Mouse (Mus musculus): Measurements from ENCODE around the gene Otud3. TPM values are rescaled to one million over a fixed set of nuclear protein-coding genes. Genes with fewer than 3 reads are reported as not detected.

Gene Otud3
- polyA plus RNA-seq, 1 experiment from 2014 or later, result 2.3 TPM

DNA sequence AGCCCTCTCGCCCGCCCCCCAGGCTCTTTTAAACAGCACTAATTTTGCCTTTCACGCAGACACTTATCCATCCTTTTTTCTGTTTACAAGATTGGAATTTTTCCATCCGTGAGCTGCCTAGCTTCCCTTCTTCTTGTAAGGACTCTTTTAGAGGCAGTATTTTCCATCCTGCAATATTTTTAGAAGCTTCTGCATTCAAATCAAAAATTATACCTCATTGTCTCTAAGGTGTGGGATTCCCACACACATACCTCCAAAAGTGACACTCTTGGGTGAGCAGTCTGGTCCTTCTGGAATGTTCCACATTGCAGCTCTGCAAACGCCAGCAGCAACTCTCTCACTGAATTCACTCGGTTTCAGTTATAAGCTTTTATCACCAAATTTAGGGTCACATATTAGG lies 60.8 kb downstream of the Otud3 start:
- no peak overlapping the region for H3K9ac ChIP-seq (ENCODE audit: low read length)

DNA sequence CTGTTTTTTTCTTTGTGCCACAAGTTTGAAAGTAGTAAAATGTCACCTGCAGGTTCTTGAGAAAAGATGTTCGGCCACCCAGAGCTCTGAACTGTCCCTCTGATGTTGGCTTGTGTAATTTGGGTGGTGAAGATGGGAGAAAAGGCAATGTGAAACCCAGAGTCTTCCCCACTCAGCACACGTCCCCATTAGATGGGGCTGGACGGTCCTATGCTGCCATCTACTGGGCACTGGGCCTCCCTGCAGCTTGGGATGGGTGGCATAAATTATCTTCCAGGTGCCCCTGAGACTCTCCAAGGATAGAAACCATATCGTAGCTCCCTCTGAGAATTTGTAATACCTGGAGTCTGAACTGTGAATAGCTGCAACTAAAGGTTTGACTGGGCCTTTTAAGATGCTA lies 62.3 kb downstream of the Otud3 start:
- Histone ChIP-seq H3K9ac (ENCODE audit: low read length) (no peak overlapping the region), H3K4me1 (ENCODE audit: control insufficient read depth, insufficient read depth, low read length) (no peaks in the 10 kb centered on the region), H3K4me2 (ENCODE audit: low read length) (no peak overlapping the region), H3K36me3 (ENCODE audit: control insufficient read depth, insufficient read depth, low read length) (no peaks in the 10 kb centered on the region), H3K4me3 (ENCODE audit: low read depth, low read length) (no peak overlapping the region), H3K27me3 (replicated peaks; ENCODE audit: control insufficient read depth, insufficient read depth, low read length) (no peaks in the 10 kb centered on the region), H3K9me3 (replicated peaks; ENCODE audit: control insufficient read depth, low read length) (no peaks in the 10 kb centered on the region; the same call in 1 of the 2 replicates), H3K27ac (ENCODE audit: low read depth, low read length) (no peak overlapping the region)
- WGBS, result 3% methylated on average over 4 of the region's 4 CpGs
- ATAC-seq (peak; percentile 63), DNase-seq (ENCODE audit: low spot score) (peak; percentile 85)

More for the DNA sequence above, 60.8 kb downstream of the Otud3 start:
- no peak for DNase-seq (ENCODE audit: low spot score)
- no peak overlapping the region for H3K27ac ChIP-seq (ENCODE audit: low read depth, low read length)
- no peaks in the 10 kb centered on the region for H3K27me3 ChIP-seq (replicated peaks; ENCODE audit: control insufficient read depth, insufficient read depth, low read length)
- WGBS, result 78% methylated on average over 6 of the region's 6 CpGs
- ATAC-seq, result no peak
- H3K4me2 ChIP-seq (ENCODE audit: low read length), result no peak overlapping the region
- no peaks in the 10 kb centered on the region for H3K4me1 ChIP-seq (ENCODE audit: control insufficient read depth, insufficient read depth, low read length)
- H3K36me3 ChIP-seq (ENCODE audit: control insufficient read depth, insufficient read depth, low read length), result no peaks in the 10 kb centered on the region
- H3K4me3 ChIP-seq (ENCODE audit: low read depth, low read length), result no peak overlapping the region
- H3K9me3 ChIP-seq (replicated peaks; ENCODE audit: control insufficient read depth, low read length), result no peaks in the 10 kb centered on the region

Other genes starting within 250 kb of the Otud3 start
- 0.28 and 0.41 TPM in 2 replicates for gene Pla2g2c, start 189.2 kb downstream of the Otud3 start, polyA plus RNA-seq (2014; fragmentation: Nextera tagmentation; extraction: Ambion mirVana)
- gene Ubxn10, start 176.8 kb downstream of the Otud3 start, polyA plus RNA-seq (2014; fragmentation: Nextera tagmentation; extraction: Ambion mirVana), result 3.3 and 3.4 TPM in 2 replicates
- gene Pla2g2f, start 156.3 kb downstream of the Otud3 start, polyA plus RNA-seq (2014; fragmentation: Nextera tagmentation; extraction: Ambion mirVana), result 0.09 TPM in 1 of 2 replicates, not detected in the other
- gene Pla2g2d, start 138.2 kb downstream of the Otud3 start, polyA plus RNA-seq (2014; fragmentation: Nextera tagmentation; extraction: Ambion mirVana), result 0.17 and 0.24 TPM in 2 replicates
- gene Pla2g5, start 50.5 kb downstream of the Otud3 start, polyA plus RNA-seq (2014; fragmentation: Nextera tagmentation; extraction: Ambion mirVana), result 0.67 and 1.0 TPM in 2 replicates
- gene Gm13030, start 40.0 kb downstream of the Otud3 start, polyA plus RNA-seq (2014; fragmentation: Nextera tagmentation; extraction: Ambion mirVana), result not detected in 2 replicates
- gene Pla2g2e, start 36.0 kb downstream of the Otud3 start, polyA plus RNA-seq (2014; fragmentation: Nextera tagmentation; extraction: Ambion mirVana), result not detected in 2 replicates
- not detected in 2 replicates for gene Rnf186, start 53.2 kb upstream of the Otud3 start, polyA plus RNA-seq (2014; fragmentation: Nextera tagmentation; extraction: Ambion mirVana)
- gene Tmco4, start 58.9 kb upstream of the Otud3 start, polyA plus RNA-seq (2014; fragmentation: Nextera tagmentation; extraction: Ambion mirVana), result 0.68 and 0.70 TPM in 2 replicates
- gene Htr6, start 161.6 kb upstream of the Otud3 start, polyA plus RNA-seq (2014; fragmentation: Nextera tagmentation; extraction: Ambion mirVana), result 0.30 TPM in 2 replicates
- gene Nbl1, start 179.0 kb upstream of the Otud3 start, polyA plus RNA-seq (2014; fragmentation: Nextera tagmentation; extraction: Ambion mirVana), result 22.3 and 29.8 TPM in 2 replicates
- 411 and 472 TPM in 2 replicates for gene Minos1, start 217.2 kb upstream of the Otud3 start, polyA plus RNA-seq (2014; fragmentation: Nextera tagmentation; extraction: Ambion mirVana)

Data from forebrain, embryonic 14.5 days (tissue).